Mouse (Mus musculus) hindbrain, embryonic 11.5 days (tissue): ENCODE results near the gene 2010111I01Rik. TPM values are rescaled to one million over a fixed set of nuclear protein-coding genes. Genes with fewer than 3 reads are reported as not detected.
A peak's percentile ranks its signal among the peaks of the same experiment; 100 is the strongest.

Experiments
- ATAC-seq: fragments of 200-750 bp; cut with Nextera tagmentation; 2 replicates; pipeline ENCODE4 v1.8.0; 2017; ENCODE audit warnings: mild to moderate bottlenecking, moderate TSS enrichment, moderate library complexity; ENCODE audit not compliant: low FRiP score
- DNase-seq: peaks from one replicate; pipeline ENCODE4 v3.0.0-alpha.2; 2015; ENCODE audit warnings: low spot score
- H3K27ac ChIP-seq: fragments of 300-500 bp; sonication (generic); 2 replicates; pipeline ENCODE4 v1.5.1; 2014; ENCODE audit warnings: mild to moderate bottlenecking, low read depth, low read length
- H3K27me3 ChIP-seq: fragments of 300-500 bp; sonication (generic); 2 replicates; pipeline ENCODE4 v1.6.1; 2014; ENCODE audit warnings: mild to moderate bottlenecking, low read length, moderate library complexity, mixed read lengths; ENCODE audit not compliant: control insufficient read depth, insufficient read depth
- H3K36me3 ChIP-seq: fragments of 300-500 bp; sonication (generic); 2 replicates; pipeline ENCODE4 v1.6.1; 2014; ENCODE audit warnings: mild to moderate bottlenecking, low read length, moderate library complexity, mixed read lengths; ENCODE audit not compliant: control insufficient read depth, insufficient read depth
- H3K4me1 ChIP-seq: fragments of 300-500 bp; sonication (generic); replicated peaks from 2 replicates; pipeline ENCODE4 v1.6.1; 2014; ENCODE audit warnings: low read length, mixed read lengths; ENCODE audit not compliant: control insufficient read depth, insufficient read depth
- H3K4me2 ChIP-seq: fragments of 300-500 bp; sonication (generic); replicated peaks from 2 replicates; pipeline ENCODE4 v1.6.1; 2014; ENCODE audit warnings: mild to moderate bottlenecking, low read depth, low read length
- H3K4me3 ChIP-seq: fragments of 300-500 bp; sonication (generic); 2 replicates; pipeline ENCODE4 v1.5.1; 2014; ENCODE audit warnings: low read depth, low read length
- H3K9ac ChIP-seq: fragments of 300-500 bp; sonication (generic); 2 replicates; pipeline ENCODE4 v1.6.1; 2014; ENCODE audit warnings: low read depth, low read length
- H3K9me3 ChIP-seq: fragments of 300-500 bp; sonication (generic); 2 replicates; pipeline ENCODE4 v1.6.1; 2016; ENCODE audit warnings: low read length; ENCODE audit not compliant: control insufficient read depth
- WGBS: fragments of 180-500 bp; shearing (Covaris S2); extraction: QIAGEN DNeasy Blood & Tissue Kit; methylation state at CpG from one replicate; pipeline ENCODE4 v1.1.7; 2014; 5-methylcytosine and 5-hydroxymethylcytosine counted together
- polyA plus RNA-seq: library from polyadenylated mRNA; unstranded; fragments of >200 nt; fragmentation: Nextera tagmentation; extraction: Ambion mirVana; gene quantifications from 2 replicates; pipeline ENCODE4 v1.2.1, GENCODE M21; 2014

The 2010111I01Rik gene
- polyA plus RNA-seq, 1 experiment from 2014 or later, result 46.2 TPM

DNA sequence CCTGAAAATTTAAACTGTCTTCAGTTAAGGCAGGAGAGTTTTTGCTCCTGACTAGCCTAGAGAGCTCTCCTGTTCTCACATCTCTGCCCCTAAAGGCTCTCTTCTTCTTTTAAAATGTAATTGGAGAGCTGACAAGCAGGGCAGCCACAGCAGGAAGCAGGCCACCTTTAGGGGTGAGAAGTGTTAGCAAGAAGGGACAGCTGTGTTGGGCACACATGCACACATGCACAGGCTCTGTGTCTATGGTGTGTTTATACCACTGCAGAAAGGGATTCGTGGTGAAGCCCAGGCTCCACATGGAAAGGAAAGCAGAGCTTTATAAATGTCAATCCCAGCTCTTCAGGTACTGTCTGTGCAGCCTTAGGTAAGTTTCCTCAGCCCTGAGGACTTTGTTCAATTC, 241.7 kb downstream of the 2010111I01Rik start:
- H3K36me3 ChIP-seq, result no peaks in the 10 kb centered on the region
- ATAC-seq, result no peak

DNA sequence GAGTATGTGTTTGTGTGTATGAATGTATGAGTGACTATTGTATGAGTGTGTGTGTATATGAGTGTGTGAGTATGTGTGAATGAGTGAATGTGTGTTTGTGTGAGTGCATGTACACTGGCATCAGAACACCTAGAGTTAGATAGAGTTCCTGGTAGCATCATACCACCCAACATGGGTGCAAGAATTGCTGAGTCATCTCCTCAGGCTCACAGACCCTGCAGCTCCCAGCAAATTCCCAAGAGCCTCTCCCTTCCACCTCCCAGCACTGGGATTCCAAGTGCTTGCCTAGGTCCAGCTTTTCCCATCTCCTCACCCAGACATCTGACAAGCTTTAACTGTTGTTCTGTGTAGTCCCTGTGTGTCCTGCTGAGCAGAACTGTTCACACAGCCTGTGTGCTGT, 251.8 kb downstream of the 2010111I01Rik start:
- Histone ChIP-seq H3K4me1 (no peaks in the 10 kb centered on the region), H3K27ac (no peak overlapping the region), H3K9me3 (no peaks in the 10 kb centered on the region), H3K36me3 (no peaks in the 10 kb centered on the region), H3K4me2 (no peak overlapping the region), H3K4me3 (no peak overlapping the region), H3K9ac (no peak overlapping the region), H3K27me3 (no peaks in the 10 kb centered on the region)
- ATAC-seq, result no peak
- DNase-seq, result no peak

More for the DNA sequence above, 241.7 kb downstream of the 2010111I01Rik start:
- 76% methylated on average over 1 of the region's 1 CpGs for WGBS
- Histone ChIP-seq H3K4me1 (no peaks in the 10 kb centered on the region; the same call in 1 of the 2 replicates), H3K27ac (no peak overlapping the region), H3K4me2 (no peak overlapping the region), H3K9ac (no peak overlapping the region), H3K27me3 (no peaks in the 10 kb centered on the region), H3K4me3 (no peak overlapping the region), H3K9me3 (no peaks in the 10 kb centered on the region)
- DNase-seq, result no peak

DNA sequence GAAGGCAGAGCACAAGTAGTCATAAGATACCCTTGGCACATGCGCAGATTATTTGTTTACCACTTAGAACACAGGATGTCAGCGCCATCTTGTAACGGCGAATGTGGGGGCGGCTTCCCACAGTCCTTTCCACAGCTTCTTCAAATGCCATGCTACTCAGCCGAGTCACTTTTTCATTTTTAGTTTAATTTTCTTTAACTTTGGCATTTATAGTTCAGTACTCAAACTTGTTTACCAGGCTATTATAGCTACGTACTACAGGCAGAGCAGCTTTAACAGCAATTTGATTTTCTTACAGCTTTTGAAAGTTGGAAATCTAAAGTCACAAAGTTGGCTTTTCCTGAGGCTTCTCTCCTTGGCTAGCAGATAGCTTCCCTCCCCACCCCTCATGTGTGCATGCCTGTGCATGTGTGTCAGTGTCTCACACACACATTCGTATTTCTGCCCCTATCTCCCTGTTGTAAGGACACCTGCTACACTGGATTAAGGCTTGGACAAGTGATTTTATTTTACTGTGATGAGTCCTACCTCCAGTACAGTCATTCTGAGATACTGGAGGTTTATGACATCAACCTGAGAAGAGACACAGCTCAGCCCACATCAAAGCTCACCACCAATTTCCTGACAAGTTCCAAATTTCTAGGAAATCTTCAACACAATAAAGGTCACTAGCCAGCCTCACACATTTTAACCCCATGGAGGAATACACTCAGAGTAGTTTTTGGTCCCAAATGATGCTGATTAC, 258.5 kb downstream of the 2010111I01Rik start:
- WGBS, result 97% methylated on average over 8 of the region's 8 CpGs
- Histone ChIP-seq H3K27me3 (no peaks in the 10 kb centered on the region), H3K4me3 (no peak overlapping the region), H3K9me3 (no peaks in the 10 kb centered on the region), H3K4me2 (no peak overlapping the region), H3K27ac (no peak overlapping the region), H3K36me3 (no peaks in the 10 kb centered on the region), H3K4me1 (no peaks in the 10 kb centered on the region), H3K9ac (no peak overlapping the region)
- ATAC-seq (no peak), DNase-seq (no peak)

DNA sequence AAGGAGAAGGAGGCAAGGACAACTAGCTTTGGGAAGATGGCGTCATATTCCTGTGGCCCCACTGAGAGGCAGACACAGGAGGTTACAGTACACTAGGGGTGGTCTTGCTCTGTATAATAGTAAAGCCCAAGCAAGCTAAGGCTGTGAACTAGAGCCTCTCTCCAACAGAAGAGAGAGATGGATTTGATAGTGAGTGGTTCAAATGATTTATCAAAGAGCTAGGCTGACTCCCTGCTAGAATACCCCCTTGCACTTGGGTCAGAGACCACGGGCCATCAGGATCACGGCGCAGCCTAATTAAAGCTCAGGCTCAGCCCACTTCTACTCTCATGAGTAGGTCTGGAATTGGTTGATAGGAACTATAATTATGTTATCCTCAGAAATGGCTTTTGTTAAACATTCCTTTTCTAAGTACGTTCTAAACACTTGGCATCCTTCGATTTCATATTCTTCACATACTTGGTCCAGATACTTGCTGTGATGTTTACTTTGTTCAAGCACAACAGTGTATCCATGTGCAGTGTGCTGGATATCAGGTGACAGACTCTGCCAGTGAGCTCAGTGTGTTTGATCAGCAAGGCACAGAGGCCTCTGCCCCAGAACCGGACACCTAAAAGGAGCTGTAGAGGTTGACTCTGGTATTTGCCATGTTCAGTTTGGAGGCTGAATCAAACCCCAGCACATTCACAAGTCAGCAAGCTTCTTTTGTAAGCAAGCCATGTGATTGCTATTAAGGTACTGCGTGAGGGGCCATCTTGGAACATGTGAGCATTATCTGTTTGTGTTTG, 261.3 kb downstream of the 2010111I01Rik start:
- Histone ChIP-seq H3K4me3 (no peak overlapping the region), H3K9ac (no peak overlapping the region), H3K4me1 (no peaks in the 10 kb centered on the region), H3K9me3 (no peaks in the 10 kb centered on the region), H3K27ac (no peak overlapping the region), H3K27me3 (no peaks in the 10 kb centered on the region), H3K4me2 (no peak overlapping the region), H3K36me3 (no peaks in the 10 kb centered on the region)
- DNase-seq (no peak), ATAC-seq (no peak)
- WGBS, result 84% methylated on average over 8 of the region's 8 CpGs

DNA sequence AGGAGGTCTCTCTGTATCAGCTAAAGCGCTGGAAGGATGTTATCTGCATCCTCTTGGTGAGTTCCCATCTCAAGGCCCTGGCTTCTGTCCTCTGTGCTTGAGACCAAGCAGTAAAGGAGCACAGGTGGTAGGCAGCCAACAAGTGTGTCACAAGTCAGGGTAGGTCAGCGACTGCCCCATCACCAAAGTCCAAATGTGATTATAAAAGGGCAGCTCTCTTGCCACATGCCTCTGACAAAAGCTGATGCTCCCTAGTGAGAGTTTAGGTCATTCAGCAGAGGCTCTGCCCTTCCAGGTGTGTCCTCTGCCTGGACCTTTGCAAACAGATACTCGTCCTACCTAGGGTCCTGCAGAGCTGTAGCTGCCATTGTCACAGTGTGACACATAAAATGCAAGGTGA, 263.1 kb downstream of the 2010111I01Rik start:
- no peaks in the 10 kb centered on the region for H3K4me1 ChIP-seq
- WGBS, result 79% methylated on average over 3 of the region's 3 CpGs
- H3K4me3 ChIP-seq, result no peak overlapping the region
- ATAC-seq (no peak), DNase-seq (no peak)
- no peak overlapping the region for H3K4me2 ChIP-seq
- H3K27ac ChIP-seq, result no peak overlapping the region
- H3K27me3 ChIP-seq, result no peaks in the 10 kb centered on the region
- H3K9ac ChIP-seq, result no peak overlapping the region
- no peaks in the 10 kb centered on the region for H3K9me3 ChIP-seq
- no peaks in the 10 kb centered on the region for H3K36me3 ChIP-seq

DNA sequence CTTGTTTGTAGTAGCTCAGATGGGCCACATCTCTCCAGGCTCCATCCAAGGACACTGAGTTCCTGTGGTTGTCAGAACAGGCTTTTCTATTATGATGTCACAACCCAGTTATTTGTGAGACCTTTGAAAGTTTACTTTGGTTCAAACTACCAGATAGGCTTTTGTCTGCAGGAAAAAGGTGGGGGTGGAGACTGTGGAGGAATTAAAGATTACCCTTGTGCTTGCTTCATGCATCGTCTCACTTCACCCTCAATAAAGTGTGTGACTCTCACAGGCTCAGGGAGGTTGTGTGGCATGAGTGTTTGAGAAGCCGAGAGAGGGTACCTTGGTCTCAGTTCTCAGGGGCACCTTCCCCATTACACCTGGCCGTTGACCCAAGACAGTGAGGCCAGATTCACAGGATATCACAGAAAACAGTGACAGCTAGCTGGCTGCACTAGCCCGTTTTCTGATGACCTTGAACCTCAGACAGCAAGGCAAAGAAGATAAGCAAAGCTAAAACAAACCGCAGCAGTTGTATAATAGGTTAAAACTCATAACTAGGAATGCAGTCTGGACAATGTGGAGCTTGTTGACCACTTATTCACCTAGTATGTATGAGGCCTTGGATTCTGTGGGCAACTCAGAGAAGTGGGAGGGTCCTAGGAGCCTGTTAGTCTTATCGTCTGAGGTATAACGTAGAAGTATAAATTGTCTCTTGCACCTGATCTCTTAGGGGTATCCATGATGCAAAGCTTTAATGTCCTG, 266.4 kb downstream of the 2010111I01Rik start:
- H3K27ac ChIP-seq, result no peak overlapping the region
- no peaks in the 10 kb centered on the region for H3K9me3 ChIP-seq
- WGBS, result 77% methylated on average over 7 of the region's 7 CpGs
- H3K27me3 ChIP-seq, result no peaks in the 10 kb centered on the region
- H3K36me3 ChIP-seq, result no peaks in the 10 kb centered on the region
- DNase-seq (no peak), ATAC-seq (no peak)
- H3K4me1 ChIP-seq, result no peaks in the 10 kb centered on the region
- H3K9ac ChIP-seq, result no peak overlapping the region
- H3K4me3 ChIP-seq, result no peak overlapping the region
- H3K4me2 ChIP-seq, result no peak overlapping the region

DNA sequence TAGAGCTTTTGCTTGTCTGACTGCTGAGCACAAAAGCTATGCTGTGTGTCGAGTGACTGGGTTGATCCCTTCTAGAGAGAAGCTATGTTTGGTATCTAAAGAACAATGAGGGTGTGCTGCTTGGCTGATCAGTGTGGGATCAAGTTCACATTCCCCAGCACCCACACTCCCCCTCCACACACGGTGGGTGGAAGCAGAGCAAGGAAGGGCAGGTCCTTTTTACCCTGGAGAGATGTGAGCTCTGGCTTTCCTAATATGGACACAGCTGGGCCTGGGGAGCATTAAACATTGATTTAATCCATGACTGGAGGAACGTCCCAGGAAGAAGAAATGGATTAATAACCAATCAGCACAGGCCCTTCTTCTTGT, 267.0 kb downstream of the 2010111I01Rik start:
- H3K9ac ChIP-seq, result no peak overlapping the region
- H3K9me3 ChIP-seq, result no peaks in the 10 kb centered on the region
- no peak overlapping the region for H3K4me3 ChIP-seq
- no peaks in the 10 kb centered on the region for H3K27me3 ChIP-seq
- 31% methylated on average over 3 of the region's 3 CpGs for WGBS
- no peak overlapping the region for H3K27ac ChIP-seq
- H3K36me3 ChIP-seq, result no peaks in the 10 kb centered on the region
- ATAC-seq (peak; percentile 56; the same call in 1 of the 2 replicates), DNase-seq (no peak)
- no peaks in the 10 kb centered on the region for H3K4me1 ChIP-seq
- no peak overlapping the region for H3K4me2 ChIP-seq

DNA sequence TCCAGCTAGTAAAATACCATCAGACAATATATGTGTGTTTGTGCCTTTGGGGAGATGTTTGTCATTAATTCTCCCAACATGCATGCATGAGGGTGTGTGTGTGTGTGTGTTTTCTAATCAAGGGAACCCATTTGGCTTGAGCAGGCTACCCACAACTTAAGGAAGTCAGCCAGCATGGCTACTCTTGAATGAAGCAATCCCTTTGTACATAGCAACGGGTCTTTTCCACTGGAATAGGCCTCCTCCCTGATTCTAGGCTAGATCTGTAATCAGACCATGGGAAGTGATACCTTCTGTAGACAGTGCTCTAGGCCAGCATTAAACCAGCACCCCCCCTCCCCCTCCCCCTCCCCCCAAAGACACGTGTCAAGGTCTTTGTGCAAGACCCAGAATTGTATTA, 267.9 kb downstream of the 2010111I01Rik start:
- Histone ChIP-seq H3K36me3 (no peaks in the 10 kb centered on the region), H3K9me3 (no peaks in the 10 kb centered on the region), H3K9ac (no peak overlapping the region), H3K4me3 (no peak overlapping the region), H3K4me1 (no peaks in the 10 kb centered on the region), H3K27ac (no peak overlapping the region), H3K4me2 (no peak overlapping the region), H3K27me3 (no peaks in the 10 kb centered on the region)
- no peak for DNase-seq
- WGBS, result 82% methylated on average over 2 of the region's 2 CpGs
- ATAC-seq, result no peak
